Mouse (Mus musculus): ENCODE measurements around the gene Mak. TPM values are rescaled to one million over a fixed set of nuclear protein-coding genes. Genes with fewer than 3 reads are reported as not detected.
A peak's percentile ranks its signal among the peaks of the same experiment; 100 is the strongest.
"Not testable (repeated sequence)": the region's sequence is repeated elsewhere in the genome, so short reads cannot be mapped to it uniquely, and the experiment has no call there.

Mak gene
- polyA plus RNA-seq, 1 experiment = 0.01 TPM

DNA sequence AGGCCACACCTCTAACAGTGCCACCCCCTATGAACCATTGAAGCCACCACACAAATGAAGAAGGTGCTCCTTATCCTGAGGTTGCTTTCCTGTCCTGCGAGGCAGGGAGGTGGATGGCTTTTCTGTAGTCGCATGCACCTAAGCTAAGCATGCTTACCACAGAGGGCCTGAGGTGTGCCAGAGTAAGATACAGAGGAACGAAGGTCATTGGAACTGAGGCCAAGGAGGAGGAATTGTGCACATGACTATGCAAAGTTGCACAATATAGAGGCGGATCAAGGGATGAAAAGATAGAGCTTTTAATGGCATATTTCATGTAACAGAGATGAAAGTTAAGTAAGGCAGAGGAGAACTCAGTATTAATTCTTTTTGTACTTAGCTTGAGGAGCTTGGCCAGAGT lies 73.3 kb downstream of the Mak start:
- 78% methylated on average over 4 of the region's 4 CpGs for WGBS
- no peak for DNase-seq (ENCODE audit: low read depth, low spot score)

DNA sequence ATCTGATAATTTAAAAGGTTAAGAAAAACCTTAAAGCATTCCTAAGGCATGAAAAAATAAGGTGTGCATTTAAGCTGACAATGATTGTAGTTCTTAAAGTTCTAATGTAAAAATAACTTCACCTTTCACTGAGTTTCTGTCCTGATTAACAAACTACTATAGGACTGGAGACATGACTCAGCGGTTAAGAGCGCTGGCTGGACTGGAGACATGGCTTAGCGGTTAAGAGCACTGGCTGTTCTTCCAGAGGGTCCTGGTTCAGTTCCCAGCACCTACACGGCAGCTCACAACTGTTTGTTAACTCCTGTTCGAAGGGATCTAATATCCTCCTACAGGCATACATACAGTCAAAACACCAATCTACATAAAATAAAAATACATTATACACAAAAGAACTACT lies 77.5 kb downstream of the Mak start:
- no peak for DNase-seq (ENCODE audit: low read depth, low spot score)
- 84% methylated on average over 5 of the region's 5 CpGs for WGBS

GRCm38 (mm10) chr13:41000926-41001639 lies 78.4 kb downstream of the Mak start, which contains the start of gene Pak1ip1:
Gene Pak1ip1, plus strand, starts transcription at chr13:41001023.
- peak; percentile 70 for DNase-seq (ENCODE audit: low read depth, low spot score)
- WGBS = under 1% methylated on average over 58 of the region's 58 CpGs

GRCm38 (mm10) chr13:41000140-41000925 lies 79.2 kb downstream of the Mak start:
- DNase-seq (ENCODE audit: low read depth, low spot score) = no peak
- under 1% methylated on average over 25 of the region's 25 CpGs for WGBS

GRCm38 (mm10) chr13:40998537-40998936 lies 81.0 kb downstream of the Mak start:
- DNase-seq (ENCODE audit: low read depth, low spot score) = not testable (repeated sequence)
- 91% methylated on average over 5 of the region's 5 CpGs for WGBS

DNA sequence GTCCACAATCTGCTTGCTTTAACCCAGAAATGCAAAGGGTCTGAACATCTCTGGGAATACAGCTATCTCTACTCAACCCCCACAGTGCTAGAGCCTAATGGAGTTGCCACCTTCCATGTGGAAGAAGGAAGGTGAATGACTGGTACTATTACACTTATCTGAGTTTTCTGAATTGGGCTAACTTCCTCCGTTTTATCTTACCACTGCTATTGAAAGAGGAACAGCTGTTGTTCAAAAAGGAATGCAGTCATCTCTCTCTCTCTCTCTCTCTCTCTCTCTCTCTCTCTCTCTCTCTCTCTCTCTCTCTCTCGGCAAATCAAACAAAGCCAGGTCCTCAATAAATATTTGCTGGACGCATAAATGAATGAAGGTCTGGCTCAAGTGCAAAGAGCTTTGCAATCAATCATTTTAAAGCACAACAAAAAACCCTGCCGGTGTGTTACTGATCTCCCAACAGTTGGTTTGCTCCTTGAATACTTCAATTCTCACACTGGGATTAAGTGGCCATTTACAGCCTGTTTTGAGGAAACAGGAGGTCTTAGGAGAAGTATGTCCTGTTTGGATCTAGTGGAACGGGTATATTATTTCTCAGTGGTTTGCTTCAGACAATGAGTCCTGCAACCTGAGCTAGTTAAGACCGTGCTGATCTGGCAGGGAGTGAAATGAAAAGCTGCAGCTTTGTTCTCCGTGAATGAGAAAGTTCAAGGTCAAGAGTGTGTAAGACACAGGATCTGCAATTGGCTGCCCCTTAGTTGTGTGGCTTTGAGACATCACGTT lies 84.8 kb downstream of the Mak start:
- DNase-seq (ENCODE audit: low read depth, low spot score) = no peak
- 5% methylated on average over 8 of the region's 8 CpGs for WGBS

GRCm38 (mm10) chr13:40988418-40988817 lies 91.1 kb downstream of the Mak start:
- DNase-seq (ENCODE audit: low read depth, low spot score) = no peak
- 55% methylated on average over 2 of the region's 2 CpGs for WGBS

GRCm38 (mm10) chr13:40987608-40988303 lies 91.8 kb downstream of the Mak start:
- WGBS = 68% methylated on average over 4 of the region's 4 CpGs
- not testable (repeated sequence) for DNase-seq (ENCODE audit: low read depth, low spot score)

GRCm38 (mm10) chr13:40986081-40986480 lies 93.4 kb downstream of the Mak start:
- 93% methylated on average over 5 of the region's 5 CpGs for WGBS

DNA sequence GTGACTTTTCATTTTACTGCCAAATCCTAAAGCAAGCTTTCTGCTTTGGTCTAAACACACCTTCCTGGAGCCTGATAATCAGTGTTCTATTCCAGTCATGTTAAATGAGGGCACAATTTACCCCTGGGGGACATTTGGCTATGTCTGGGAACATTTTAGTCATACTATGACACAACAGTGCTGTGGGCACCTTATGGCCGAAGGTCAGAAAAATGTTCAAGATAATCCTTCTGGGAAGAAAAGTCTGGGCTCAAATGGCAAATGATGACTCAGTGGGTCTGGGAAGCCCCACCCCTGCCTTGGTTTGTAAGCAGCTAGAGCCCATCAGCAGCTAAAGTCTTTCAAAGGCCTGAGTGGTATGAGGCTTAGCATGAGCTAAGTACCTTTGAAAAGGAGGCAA lies 96.7 kb downstream of the Mak start:
- WGBS = 69% methylated on average over 1 of the region's 1 CpGs

More at GRCm38 (mm10) chr13:40986081-40986480, 93.4 kb downstream of the Mak start:
- no peak for DNase-seq (ENCODE audit: low read depth, low spot score)

DNA sequence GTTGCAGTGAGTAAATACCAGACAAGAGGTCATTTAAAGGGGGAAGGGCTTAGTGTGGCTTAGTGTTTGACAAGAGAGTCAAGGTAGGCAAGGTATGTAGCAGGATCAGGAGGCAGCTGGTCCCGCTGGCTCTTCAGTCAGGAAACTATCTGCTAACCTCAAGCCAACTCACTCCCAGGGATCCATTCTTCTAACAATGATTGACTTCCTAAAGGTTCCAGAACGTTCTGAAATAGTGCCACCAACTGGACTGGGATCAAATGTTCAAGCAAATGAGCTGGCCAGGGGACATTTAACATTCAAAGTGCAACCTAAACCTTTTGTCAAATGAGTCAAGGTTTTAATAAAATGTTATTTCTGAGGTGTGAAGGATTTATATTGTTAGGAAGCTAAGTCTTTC lies 100.2 kb downstream of the Mak start:
- no peak for DNase-seq (ENCODE audit: low read depth, low spot score)
- WGBS = 23% methylated on average over 2 of the region's 2 CpGs

More for the DNA sequence above, 96.7 kb downstream of the Mak start:
- no peak for DNase-seq (ENCODE audit: low read depth, low spot score)

DNA sequence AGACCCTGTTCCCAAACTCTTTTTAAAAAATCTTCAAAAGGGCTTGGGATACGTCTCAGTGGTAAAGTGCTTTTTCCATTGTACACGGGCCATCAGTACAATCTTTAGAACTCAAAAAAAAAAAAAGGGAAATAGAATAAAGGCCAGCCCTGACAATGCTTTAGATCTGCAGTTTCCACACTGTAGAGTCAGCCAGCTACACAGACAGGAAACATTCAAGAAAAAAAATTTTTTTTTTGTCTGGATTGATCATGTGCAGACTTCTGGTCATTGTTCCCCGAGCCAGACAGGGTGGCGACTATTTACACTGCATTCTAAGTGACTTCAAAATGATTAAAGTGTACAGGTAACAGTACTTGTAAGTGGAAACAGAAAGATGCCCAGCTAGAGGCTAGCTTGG lies 100.9 kb downstream of the Mak start:
- 58% methylated on average over 4 of the region's 4 CpGs for WGBS

DNA sequence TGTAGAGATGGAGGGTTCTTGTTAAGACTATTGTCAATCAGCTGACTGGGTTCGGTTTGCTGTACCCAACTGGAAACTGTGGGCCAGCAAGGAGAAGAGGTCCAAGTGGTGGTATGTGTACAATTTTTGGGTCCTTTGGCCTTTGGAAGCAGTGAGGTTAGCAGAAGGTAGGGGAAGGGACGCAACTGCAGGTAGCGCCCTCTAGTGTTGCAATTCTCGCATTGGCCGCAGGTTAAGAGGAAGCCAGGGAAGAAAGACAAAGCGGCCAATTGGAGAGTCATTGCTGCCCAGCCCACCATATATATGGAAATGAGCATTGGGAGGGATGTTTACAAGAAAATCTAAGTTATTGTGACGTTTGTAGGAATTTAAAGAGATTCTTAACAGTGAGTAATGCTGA lies 101.9 kb downstream of the Mak start:
- DNase-seq (ENCODE audit: low read depth, low spot score) = no peak
- WGBS = 20% methylated on average over 7 of the region's 7 CpGs

More for the DNA sequence above, 100.9 kb downstream of the Mak start:
- no peak for DNase-seq (ENCODE audit: low read depth, low spot score)

Other genes starting within 250 kb of the Mak start
- gene Gcnt2, start 220.0 kb downstream of the Mak start, polyA plus RNA-seq (2012; rRNA removed) = 5.5 and 7.1 TPM in 2 replicates
- 33.4 and 37.2 TPM in 2 replicates for gene Pak1ip1, start 78.7 kb downstream of the Mak start, polyA plus RNA-seq (2012; rRNA removed)
- gene Tmem14c, start 63.4 kb downstream of the Mak start, polyA plus RNA-seq (2012; rRNA removed) = 132 and 145 TPM in 2 replicates
- gene Gcm2, start 31.3 kb upstream of the Mak start, polyA plus RNA-seq (2012; rRNA removed) = not detected in 2 replicates
- not detected in 2 replicates for gene Sycp2l, start 34.6 kb upstream of the Mak start, polyA plus RNA-seq (2012; rRNA removed)
- gene Elovl2, start 140.7 kb upstream of the Mak start, polyA plus RNA-seq (2012; rRNA removed) = 0.07 and 0.09 TPM in 2 replicates
- gene Smim13, start 170.1 kb upstream of the Mak start, polyA plus RNA-seq (2012; rRNA removed) = 2.7 and 3.0 TPM in 2 replicates
- not detected in 2 replicates for gene Gm17364, start 194.3 kb upstream of the Mak start, polyA plus RNA-seq (2012; rRNA removed)

Data from large intestine, adult 2 months (tissue).